Mouse (Mus musculus) fat pad, adult 2 months (tissue): Measurements from ENCODE around the gene Ccdc81.

Experiments used
- DNase-seq: peaks from one replicate; pipeline ENCODE4 v3.0.0-alpha.2; 2011; ENCODE audit warnings: low read depth, low spot score; ENCODE audit errors: extremely low read depth

The Ccdc81 gene

DNA sequence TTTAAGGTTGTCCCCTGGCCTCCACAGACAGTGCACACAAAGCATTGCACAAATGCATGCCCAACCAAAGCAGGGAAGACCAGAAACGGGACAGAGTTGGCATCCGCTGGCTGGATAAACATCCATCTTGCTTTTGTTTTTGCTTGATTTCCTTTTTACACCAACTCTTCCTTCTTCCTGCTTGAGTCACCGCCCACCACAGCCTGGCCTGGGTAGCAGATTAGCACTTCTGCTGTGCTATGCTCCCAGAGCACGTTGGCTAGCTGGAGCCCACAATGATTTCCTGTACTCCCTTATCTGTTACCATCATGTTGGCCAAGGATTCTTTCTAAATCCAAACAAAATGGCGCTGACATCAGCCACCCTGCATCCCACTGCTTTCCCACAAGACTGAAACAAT is 36.2 kb downstream of the Ccdc81 start:
- no peak for DNase-seq

DNA sequence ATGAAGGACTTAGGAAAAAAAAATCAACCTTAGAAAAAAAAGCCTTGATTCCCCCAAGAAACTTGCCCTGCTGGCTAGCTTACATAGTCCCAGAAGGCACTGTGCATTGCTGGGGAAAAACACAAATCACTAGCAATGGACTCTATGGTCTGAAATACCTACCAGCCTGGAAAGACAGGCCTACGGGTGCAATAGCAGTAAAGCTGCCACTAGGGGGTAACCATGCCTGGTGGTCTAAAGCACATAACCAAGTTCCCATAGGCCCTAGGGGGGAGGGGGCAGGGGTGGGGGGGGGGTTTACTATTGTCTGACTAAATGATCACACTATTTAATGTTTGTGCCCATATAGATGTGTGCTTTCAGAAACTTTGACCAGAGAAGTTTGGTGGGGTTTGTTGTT is 38.7 kb downstream of the Ccdc81 start:
- no peak for DNase-seq

- DNase-seq, result no peak
Observed at GRCm38 (mm10) chr7:89856440-89857217, 46.8 kb downstream of the Ccdc81 start.

- no peak for DNase-seq
Observed at GRCm38 (mm10) chr7:89855196-89855595, 48.2 kb downstream of the Ccdc81 start.

GRCm38 (mm10) chr7:89853131-89853530 is 50.3 kb downstream of the Ccdc81 start:
- DNase-seq, result no peak

DNA sequence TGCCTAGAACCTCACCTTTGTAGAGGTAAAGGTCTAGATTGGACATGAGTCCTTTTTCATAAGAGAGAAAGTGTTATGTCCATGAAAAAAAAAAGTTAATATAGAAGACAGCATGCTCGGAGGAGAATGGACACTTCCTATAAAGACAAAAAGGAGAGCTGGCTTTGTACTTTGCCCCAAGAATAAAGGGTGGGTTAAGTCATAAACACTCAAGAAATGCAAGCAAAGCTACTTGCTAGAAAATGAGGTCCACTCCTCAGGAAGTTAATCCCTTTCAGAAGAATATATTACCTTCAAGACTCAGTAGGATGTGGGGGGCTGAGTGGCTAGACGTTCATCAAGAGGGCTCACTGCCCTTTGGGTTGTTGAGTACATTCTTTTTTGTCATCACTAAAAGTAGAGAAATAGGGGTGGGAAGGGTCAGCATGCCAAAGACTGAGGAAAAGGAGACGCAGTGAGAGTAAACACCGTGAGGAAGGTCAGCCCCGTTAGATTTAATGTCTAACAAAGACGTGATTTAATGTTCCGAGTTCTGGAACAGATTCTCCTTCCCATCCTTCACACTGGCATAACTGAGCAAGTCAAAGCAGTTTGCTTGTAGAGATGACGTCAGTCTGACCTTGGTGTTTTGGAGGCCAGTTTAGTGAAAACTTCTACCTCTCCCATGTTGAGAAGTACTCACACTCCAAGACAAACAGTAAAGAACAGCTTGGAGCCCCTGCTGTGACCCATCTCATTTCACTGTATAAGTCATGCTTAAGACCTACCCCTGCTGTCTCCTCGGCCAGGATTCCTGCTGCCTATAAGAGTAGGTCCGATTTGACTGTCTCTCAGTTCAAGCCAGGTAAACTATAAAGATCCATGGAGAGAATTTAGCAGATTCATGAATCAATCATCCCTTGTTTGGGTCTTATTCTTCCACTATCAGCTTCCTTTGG is 51.0 kb downstream of the Ccdc81 start:
- no peak for DNase-seq

DNA sequence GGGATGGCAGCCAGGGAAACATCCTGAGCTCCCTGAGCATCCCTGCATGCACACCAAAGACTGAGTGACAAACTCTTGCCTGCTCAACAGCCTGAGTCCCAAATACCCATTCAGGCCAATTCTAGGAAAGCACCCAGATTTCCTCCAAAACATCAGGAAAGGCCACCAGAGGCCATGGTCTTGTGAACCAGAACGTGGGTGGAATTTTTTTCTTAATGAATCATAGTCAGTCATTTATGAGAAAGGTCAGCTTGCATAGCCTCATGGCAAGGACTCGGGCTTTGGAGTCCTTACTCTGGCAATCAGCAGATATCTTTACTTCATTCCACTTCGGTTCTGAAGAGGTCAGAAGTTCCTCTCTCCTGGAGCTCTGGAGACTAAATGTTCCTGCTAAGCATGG is 52.9 kb downstream of the Ccdc81 start:
- no peak for DNase-seq

DNA sequence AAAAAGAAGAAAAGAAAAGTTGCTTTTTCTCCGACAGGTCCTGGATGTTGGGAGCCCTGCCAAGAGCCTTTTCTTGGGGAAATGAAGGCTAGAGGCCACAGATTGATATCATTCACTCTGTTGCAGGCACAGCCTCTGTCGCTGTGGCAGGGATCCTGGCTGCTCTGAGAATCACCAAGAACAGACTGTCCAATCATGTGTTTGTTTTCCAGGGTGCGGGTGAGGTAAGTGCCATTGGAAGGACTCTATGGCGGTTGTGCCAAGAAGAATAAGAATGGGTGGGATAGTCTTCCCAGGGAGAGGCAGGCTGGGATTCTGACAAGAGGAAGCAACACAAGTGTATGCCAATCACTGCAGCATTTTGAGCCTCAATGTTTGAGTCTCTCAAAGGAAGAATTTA is 57.8 kb downstream of the Ccdc81 start:
- no peak for DNase-seq

GRCm38 (mm10) chr7:89843533-89843932 is 59.9 kb downstream of the Ccdc81 start:
- DNase-seq, result no peak

- no peak for DNase-seq
Observed at GRCm38 (mm10) chr7:89843121-89843520, 60.3 kb downstream of the Ccdc81 start.

DNA sequence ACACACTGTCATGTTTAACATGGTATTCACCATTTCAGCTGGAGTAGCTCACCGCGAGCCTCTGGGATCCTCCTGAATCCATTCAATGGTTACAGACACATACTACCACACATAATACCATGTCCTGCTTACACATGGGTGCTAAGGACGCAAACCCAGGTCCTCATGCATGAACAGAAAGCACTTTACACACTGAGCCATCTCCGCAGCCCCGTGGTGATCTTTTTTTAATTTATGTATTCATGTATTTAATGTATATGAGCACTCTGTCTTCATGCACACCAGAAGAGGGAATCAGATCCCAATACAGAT is 61.1 kb downstream of the Ccdc81 start:
- no peak for DNase-seq

DNA sequence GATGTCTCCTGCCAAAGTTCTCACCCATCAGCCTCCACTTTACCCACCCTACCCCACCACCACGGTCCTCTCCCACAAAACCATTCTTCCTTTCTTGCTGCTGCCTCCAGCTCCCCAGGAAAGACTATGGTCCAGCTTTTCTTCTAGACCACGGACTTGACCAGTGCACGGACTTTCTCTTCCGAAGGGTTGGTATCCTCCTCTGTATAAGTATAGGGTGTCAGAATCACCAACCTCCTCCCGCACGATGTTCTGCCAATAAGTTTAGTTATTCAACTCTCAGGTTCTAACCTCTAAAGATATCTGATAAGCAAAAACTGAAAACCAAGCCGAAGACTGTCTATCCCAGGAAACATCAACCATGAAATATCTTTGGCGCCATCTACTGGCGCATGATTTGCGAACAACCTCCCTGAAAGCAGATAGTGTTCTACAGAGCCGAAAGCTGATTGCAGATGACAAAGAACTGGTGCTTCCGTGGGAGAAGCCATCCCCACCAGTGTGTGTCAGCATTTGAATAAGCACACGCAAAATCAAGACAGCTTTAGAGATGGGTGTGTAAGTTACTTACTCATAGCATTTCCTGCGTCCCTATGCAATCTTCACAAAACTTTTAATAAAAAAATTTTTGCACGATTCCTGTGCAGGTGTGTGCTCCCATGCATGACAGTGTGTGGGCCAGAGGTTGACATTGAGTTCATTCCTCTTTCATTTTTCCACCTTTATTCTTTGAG is 61.6 kb downstream of the Ccdc81 start:
- no peak for DNase-seq

DNA sequence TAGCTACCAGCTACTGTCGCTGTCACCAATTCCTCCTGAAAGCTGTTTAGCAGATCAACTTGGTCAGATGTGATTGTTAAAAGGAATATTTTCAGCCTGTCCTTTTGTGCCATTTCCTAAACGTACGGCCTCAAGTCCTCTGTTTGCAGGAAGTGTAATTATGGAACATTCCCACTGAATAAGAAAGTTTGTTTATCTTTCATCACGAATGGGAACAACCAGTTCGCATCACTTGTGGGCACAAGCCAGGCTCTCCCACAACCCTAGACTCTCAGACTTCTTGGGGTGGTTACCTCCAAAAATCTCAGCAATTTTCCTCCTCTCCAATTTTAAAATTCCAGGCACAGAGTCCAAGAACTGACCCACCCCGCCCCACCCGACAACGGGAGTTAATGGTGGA is 63.7 kb downstream of the Ccdc81 start:
- DNase-seq, result no peak

GRCm38 (mm10) chr7:89837841-89838240 is 65.6 kb downstream of the Ccdc81 start:
- DNase-seq, result no peak

DNA sequence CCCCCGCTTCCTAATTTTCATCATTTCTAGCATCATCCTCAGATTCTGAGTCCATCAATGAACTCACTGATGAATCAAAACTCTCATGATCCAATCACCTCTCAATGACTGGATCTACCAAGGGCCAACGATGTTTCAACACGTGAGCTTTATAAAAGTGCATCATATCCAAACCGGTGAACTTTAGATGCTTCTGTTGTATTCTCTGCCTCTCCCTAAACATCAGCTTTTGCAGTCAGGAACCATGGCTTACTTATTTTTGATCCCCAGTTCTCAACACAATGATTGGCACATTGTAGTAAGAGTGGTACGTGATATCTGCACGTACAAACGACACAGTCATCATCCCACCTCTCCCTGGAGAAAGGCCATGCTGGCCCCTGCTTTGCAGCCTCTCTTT is 66.8 kb downstream of the Ccdc81 start:
- DNase-seq, result no peak

DNA sequence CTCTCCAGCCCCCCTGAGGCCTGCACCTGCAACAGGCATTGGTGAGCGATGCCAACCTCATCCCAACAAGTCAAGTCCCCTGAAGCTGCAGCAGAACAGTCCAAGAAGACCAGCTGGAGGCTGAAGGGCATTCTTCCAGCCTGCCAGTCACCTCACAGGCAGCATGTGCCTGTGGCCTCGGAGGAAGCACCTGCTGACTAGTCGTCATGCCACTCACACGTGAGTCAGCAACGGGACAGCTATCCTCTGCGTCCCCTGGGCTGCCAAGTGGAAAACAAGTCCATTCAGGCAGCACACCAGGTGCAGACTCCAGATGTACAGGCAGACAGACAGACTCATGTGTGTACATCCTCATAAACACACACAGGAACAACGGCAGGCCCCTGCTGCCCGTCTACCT is 67.9 kb downstream of the Ccdc81 start:
- no peak for DNase-seq

GRCm38 (mm10) chr7:89833521-89833920 is 69.9 kb downstream of the Ccdc81 start:
- DNase-seq, result peak; percentile 76

GRCm38 (mm10) chr7:89829201-89829600 is 74.2 kb downstream of the Ccdc81 start:
- no peak for DNase-seq

- no peak for DNase-seq
Observed at GRCm38 (mm10) chr7:89828436-89829065, 74.9 kb downstream of the Ccdc81 start.
